Mouse (Mus musculus) adrenal gland, adult 8-10 months (tissue): ENCODE data around the gene Ppara. TPM values are rescaled to one million over a fixed set of nuclear protein-coding genes. Genes with fewer than 3 reads are reported as not detected.

Experiments
- DNase-seq: peaks from one replicate; pipeline ENCODE4 v3.0.0; 2022
- total RNA-seq, 4 experiments: library from RNA; stranded (reverse); gene quantifications; 2 replicates each; pipeline ENCODE4 v1.2.4; 2022

Gene Ppara
- total RNA-seq, 4 experiments from 2014 or later, result 6.9 to 25.9 (median 18.7) TPM

- no peak for DNase-seq
These were observed 73.7 kb downstream of the Ppara start for GRCm38 (mm10) chr15:85808434-85808833.

- no peak for DNase-seq
These were observed 74.3 kb downstream of the Ppara start for GRCm38 (mm10) chr15:85809091-85809490.

- DNase-seq, result no peak
These were observed 75.7 kb downstream of the Ppara start for GRCm38 (mm10) chr15:85810462-85810805.

- no peak for DNase-seq
These were observed 76.2 kb downstream of the Ppara start for GRCm38 (mm10) chr15:85810806-85811521.

GRCm38 (mm10) chr15:85811535-85812277 lies 76.9 kb downstream of the Ppara start, which contains the start of gene Cdpf1:
Gene Cdpf1, minus strand, starts transcription at chr15:85811697.
- peak; percentile 98 for DNase-seq

- DNase-seq, result no peak
These were observed 78.6 kb downstream of the Ppara start for GRCm38 (mm10) chr15:85813428-85813827.

- DNase-seq, result no peak
These were observed 86.6 kb downstream of the Ppara start, which contains the start of gene Pkdrej for GRCm38 (mm10) chr15:85821203-85822010. Gene Pkdrej, minus strand, starts transcription at chr15:85821734.

- no peak for DNase-seq
These were observed 87.2 kb downstream of the Ppara start for GRCm38 (mm10) chr15:85822011-85822359.

- DNase-seq, result no peak
These were observed 91.9 kb downstream of the Ppara start for GRCm38 (mm10) chr15:85826676-85827075.

- no peak for DNase-seq
These were observed 93.3 kb downstream of the Ppara start for GRCm38 (mm10) chr15:85828071-85828470.

GRCm38 (mm10) chr15:85829470-85829869 lies 94.7 kb downstream of the Ppara start:
- no peak for DNase-seq

- DNase-seq, result peak; percentile 79
These were observed 97.3 kb downstream of the Ppara start, which contains the start of gene Ttc38 for GRCm38 (mm10) chr15:85831954-85832590. Gene Ttc38, plus strand, starts transcription at chr15:85832306.

- DNase-seq, result no peak
These were observed 97.8 kb downstream of the Ppara start for GRCm38 (mm10) chr15:85832599-85832998.

GRCm38 (mm10) chr15:85835335-85835734 lies 100.6 kb downstream of the Ppara start:
- DNase-seq, result no peak

- no peak for DNase-seq
These were observed 102.1 kb downstream of the Ppara start for GRCm38 (mm10) chr15:85836887-85837286.

- no peak for DNase-seq
These were observed 106.2 kb downstream of the Ppara start for GRCm38 (mm10) chr15:85840983-85841382.

- DNase-seq, result no peak
These were observed 107.1 kb downstream of the Ppara start for GRCm38 (mm10) chr15:85841796-85842360.

- DNase-seq, result no peak
These were observed 110.3 kb downstream of the Ppara start for GRCm38 (mm10) chr15:85845071-85845470.

- DNase-seq, result no peak
These were observed 117.0 kb downstream of the Ppara start for GRCm38 (mm10) chr15:85851656-85852392.
